Mouse (Mus musculus) MEL (cell line): ENCODE data around the gene Dnajc21. TPM values are rescaled to one million over a fixed set of nuclear protein-coding genes. Genes with fewer than 3 reads are reported as not detected.
A peak's percentile ranks its signal among the peaks of the same experiment; 100 is the strongest.
"Not testable (repeated sequence)": the region's sequence is repeated elsewhere in the genome, so short reads cannot be mapped to it uniquely, and the experiment has no call there.

Source experiments
- DNase-seq: peaks from one replicate; pipeline ENCODE4 v3.0.0; 2011; ENCODE audit warnings: low read depth, low spot score
- H3K27ac ChIP-seq: 2 replicates; pipeline ENCODE4 v1.5.1; 2012; ENCODE audit warnings: low read depth, mild to moderate bottlenecking, control low read depth, low read length, moderate library complexity; ENCODE audit not compliant: control insufficient read depth
- H3K27me3 ChIP-seq, 2 experiments: fragments of 150-350 bp in 1 of 2; sonication (generic) in 1 of 2; 2 replicates each; pipeline ENCODE4 v1.6.1; 2012; ENCODE audit warnings: low read length in 2 of 2, mild to moderate bottlenecking in 2 of 2, improper control_type of control experiment in 1 of 2, moderate library complexity in 1 of 2; ENCODE audit not compliant: insufficient read depth in 2 of 2, control insufficient read depth in 1 of 2
- H3K36me3 ChIP-seq, 2 experiments: 2 replicates each; pipeline ENCODE4 v1.6.1; 2012 to 2014; ENCODE audit warnings: low read length in 2 of 2, improper control_type of control experiment in 1 of 2, inconsistent platforms in 1 of 2, mild to moderate bottlenecking in 1 of 2; ENCODE audit not compliant: insufficient read depth in 2 of 2, control insufficient read depth in 1 of 2
- H3K4me1 ChIP-seq, 2 experiments: fragments of 150-350 bp in 1 of 2; sonication (generic) in 1 of 2; 2 replicates each; pipeline ENCODE4 v1.6.1; 2012; ENCODE audit warnings: low read length in 2 of 2, improper control_type of control experiment in 1 of 2, mild to moderate bottlenecking in 1 of 2; ENCODE audit not compliant: insufficient read depth in 2 of 2, control insufficient read depth in 1 of 2
- H3K4me3 ChIP-seq, 2 experiments: fragments of 150-350 bp in 1 of 2; sonication (generic) in 1 of 2; 2 replicates each; pipeline ENCODE4 v1.5.1; 2012; ENCODE audit warnings: low read depth in 2 of 2, low read length in 2 of 2, mild to moderate bottlenecking in 2 of 2, moderate library complexity in 2 of 2, control low read depth in 1 of 2, improper control_type of control experiment in 1 of 2; ENCODE audit not compliant: control insufficient read depth in 1 of 2, insufficient read depth in 1 of 2
- H3K79me2 ChIP-seq: 2 replicates; pipeline ENCODE4 v1.6.1; 2012; ENCODE audit warnings: mild to moderate bottlenecking, low read length, moderate library complexity; ENCODE audit not compliant: control insufficient read depth, poor library complexity, insufficient read depth
- H3K9ac ChIP-seq: 2 replicates; pipeline ENCODE4 v1.6.1; 2012; ENCODE audit warnings: low read depth, mild to moderate bottlenecking, control low read depth, low read length, moderate library complexity; ENCODE audit not compliant: control insufficient read depth, poor library complexity, severe bottlenecking
- H3K9me3 ChIP-seq: fragments of 150-350 bp; sonication (generic); replicated peaks from 2 replicates; pipeline ENCODE4 v1.6.1; 2012; ENCODE audit warnings: mild to moderate bottlenecking, low read length, improper control_type of control experiment, moderate library complexity; ENCODE audit not compliant: insufficient read depth
- BHLHE40 ChIP-seq: IDR thresholded peaks from 2 replicates; pipeline ENCODE4 v1.6.1; 2012; ENCODE audit warnings: low read depth, mild to moderate bottlenecking, inconsistent platforms, low read length, improper control_type of control experiment, borderline replicate concordance
- CHD2 ChIP-seq: IDR thresholded peaks from 2 replicates; pipeline ENCODE4 v1.6.1; 2011; ENCODE audit warnings: low read length, improper control_type of control experiment
- E2F4 ChIP-seq: IDR thresholded peaks from 2 replicates; pipeline ENCODE4 v1.6.1; 2011; ENCODE audit warnings: low read depth, low read length, improper control_type of control experiment, borderline replicate concordance
- ELF1 ChIP-seq: IDR thresholded peaks from 2 replicates; pipeline ENCODE4 v1.6.1; 2014; ENCODE audit warnings: low read depth, mild to moderate bottlenecking, inconsistent platforms, low read length, improper control_type of control experiment, moderate library complexity
- EP300 ChIP-seq, 2 experiments: IDR thresholded peaks; 2 replicates each; pipeline ENCODE4 v1.6.1; 2011; ENCODE audit warnings: improper control_type of control experiment in 2 of 2, low read length in 2 of 2, low read depth in 1 of 2, mild to moderate bottlenecking in 1 of 2
- ETS1 ChIP-seq: IDR thresholded peaks from 2 replicates; pipeline ENCODE4 v1.6.1; 2012; ENCODE audit warnings: low read depth, mild to moderate bottlenecking, inconsistent platforms, low read length, improper control_type of control experiment, moderate library complexity
- GABPA ChIP-seq: IDR thresholded peaks from 2 replicates; pipeline ENCODE4 v1.6.1; 2012; ENCODE audit warnings: low read depth, mild to moderate bottlenecking, inconsistent platforms, low read length, improper control_type of control experiment, moderate library complexity
- GATA1 ChIP-seq: IDR thresholded peaks from 2 replicates; pipeline ENCODE4 v1.6.1; 2011; ENCODE audit warnings: low read depth, low read length, improper control_type of control experiment
- JUND ChIP-seq: IDR thresholded peaks from 2 replicates; pipeline ENCODE4 v1.6.1; 2011; ENCODE audit warnings: low read depth, mild to moderate bottlenecking, improper control_type of control experiment, low read length
- MAFK ChIP-seq: IDR thresholded peaks from 2 replicates; pipeline ENCODE4 v1.6.1; 2011; ENCODE audit warnings: low read depth, mild to moderate bottlenecking, low read length, improper control_type of control experiment, borderline replicate concordance
- MAX ChIP-seq: IDR thresholded peaks from 2 replicates; pipeline ENCODE4 v1.6.1; 2011; ENCODE audit warnings: low read length, improper control_type of control experiment
- MAZ ChIP-seq: IDR thresholded peaks from 2 replicates; pipeline ENCODE4 v1.6.1; 2012; ENCODE audit warnings: low read depth, mild to moderate bottlenecking, inconsistent platforms, low read length, improper control_type of control experiment
- MEF2A ChIP-seq: IDR thresholded peaks from 2 replicates; pipeline ENCODE4 v1.6.1; 2014; ENCODE audit warnings: low read depth, mild to moderate bottlenecking, inconsistent platforms, low read length, improper control_type of control experiment; ENCODE audit not compliant: poor library complexity, insufficient replicate concordance, severe bottlenecking; ENCODE audit errors: extremely low read depth
- MXI1 ChIP-seq: IDR thresholded peaks from 2 replicates; pipeline ENCODE4 v1.6.1; 2011; ENCODE audit warnings: mild to moderate bottlenecking, low read depth, low read length, improper control_type of control experiment
- MYB ChIP-seq: IDR thresholded peaks from 2 replicates; pipeline ENCODE4 v1.6.1; 2011; ENCODE audit warnings: mild to moderate bottlenecking, low read depth, low read length, improper control_type of control experiment
- MYC ChIP-seq: IDR thresholded peaks from 2 replicates; pipeline ENCODE4 v1.6.1; 2011; ENCODE audit warnings: low read depth, mild to moderate bottlenecking, low read length, improper control_type of control experiment, moderate library complexity
- POLR2AphosphoS2 ChIP-seq: IDR thresholded peaks from 2 replicates; pipeline ENCODE4 v1.6.1; 2011; ENCODE audit warnings: low read length, improper control_type of control experiment
- POLR2AphosphoS5 ChIP-seq: IDR thresholded peaks from 2 replicates; pipeline ENCODE4 v1.6.1; 2012; ENCODE audit warnings: low read depth, borderline replicate concordance, mild to moderate bottlenecking, inconsistent platforms, low read length, moderate library complexity, mixed read lengths
- RCOR1 ChIP-seq: IDR thresholded peaks from 2 replicates; pipeline ENCODE4 v1.6.1; 2012; ENCODE audit warnings: low read depth, mild to moderate bottlenecking, inconsistent platforms, low read length, improper control_type of control experiment
- TCF12 ChIP-seq: IDR thresholded peaks from 2 replicates; pipeline ENCODE4 v1.6.1; 2014; ENCODE audit warnings: low read depth, mild to moderate bottlenecking, inconsistent platforms, low read length, improper control_type of control experiment, moderate library complexity
- USF1 ChIP-seq: IDR thresholded peaks from 2 replicates; pipeline ENCODE4 v1.6.1; 2014; ENCODE audit warnings: low read depth, mild to moderate bottlenecking, inconsistent platforms, low read length, improper control_type of control experiment, moderate library complexity
- USF2 ChIP-seq, 2 experiments: IDR thresholded peaks; 2 replicates each; pipeline ENCODE4 v1.6.1; 2011 to 2012; ENCODE audit warnings: improper control_type of control experiment in 2 of 2, low read length in 2 of 2, borderline replicate concordance in 1 of 2, inconsistent platforms in 1 of 2, low read depth in 1 of 2, mild to moderate bottlenecking in 1 of 2; ENCODE audit not compliant: insufficient read depth in 1 of 2
- polyA plus RNA-seq, 2 experiments: library from polyadenylated mRNA; stranded (reverse) in 1 of 2; unstranded in 1 of 2; fragments of >175 nt in 1 of 2; fragments of >200 nt in 1 of 2; gene quantifications; 2 replicates each; pipeline versions ENCODE4 v1.2.1 to v1.2.4; 2012; ENCODE audit warnings: low replicate concordance in 2 of 2, low read depth in 1 of 2; ENCODE audit not compliant: insufficient read length in 2 of 2, insufficient read depth in 1 of 2, missing spikeins in 1 of 2
- total RNA-seq: library from RNA; depleted of rRNA; stranded (reverse); fragments of 300-350 nt; gene quantifications from 2 replicates; pipeline ENCODE4 v1.2.3, GENCODE M21; 2012

Gene Dnajc21
- total and polyA plus RNA-seq, 3 experiments: 44.0 to 136 (median 83.6) TPM

- Histone ChIP-seq H3K27me3 (no peaks in the 10 kb centered on the region), H3K9ac (peak overlapping the region; percentile 32), H3K9me3 (no peaks in the 10 kb centered on the region), H3K79me2 (no peaks in the 10 kb centered on the region), H3K4me3 (peak overlapping the region; percentile 10 to 57), H3K4me1 (0 out of 4 replicates have a peak, but pooled peaks cover 0 to 6% of the 10 kb centered on the region in 2 experiments), H3K27ac (peak overlapping the region; percentile 49; the same call in 1 of the 2 replicates), H3K36me3 (peaks cover 0 to 18% of the 10 kb centered on the region in 2 experiments; a peak in 2 of 4 replicates)
- DNase-seq: peak; percentile 79
- TF ChIP-seq GATA1: peak; percentile 86
- peak; percentile 40; the same call in 1 of the 2 replicates for TF ChIP-seq TCF12
- no peak for TF ChIP-seq CHD2
- TF ChIP-seq MEF2A: no peak
- no peak for TF ChIP-seq MAZ
- peak; percentile 75 for TF ChIP-seq RCOR1
- 0 out of 2 replicates have a peak, but pooled peaks have one; percentile 19 for TF ChIP-seq POLR2AphosphoS2
- no peak for TF ChIP-seq GABPA
- TF ChIP-seq E2F4: no peak
- peak in 1 of 2 experiments; percentile 62; a peak in 2 of 4 replicates for TF ChIP-seq EP300 (IDR thresholded peaks at IDR 0.05; ENCODE audit: low read depth in 1 of 2, low read length in 2 of 2)
- TF ChIP-seq MYB: no peak
- peak; percentile 25; the same call in 1 of the 2 replicates for TF ChIP-seq ETS1
Observed at GRCm38 (mm10) chr15:10500035-10500434, 29.7 kb upstream of the Dnajc21 start.

GRCm38 (mm10) chr15:10499593-10499992 is 29.3 kb upstream of the Dnajc21 start:
- H3K9ac ChIP-seq: peak overlapping the region; percentile 32
- no peaks in the 10 kb centered on the region for H3K27me3 ChIP-seq
- peak; percentile 61 for DNase-seq
- no peaks in the 10 kb centered on the region for H3K9me3 ChIP-seq
- peak overlapping the region; percentile 49 for H3K27ac ChIP-seq
- 0 out of 2 replicates have a peak, but pooled peaks have one; percentile 1 for TF ChIP-seq ETS1
- no peak for TF ChIP-seq MAFK
- peak; percentile 42; the same call in 1 of the 2 replicates for TF ChIP-seq USF1
- TF ChIP-seq MAX: peak; percentile 56; the same call in 1 of the 2 replicates
- TF ChIP-seq POLR2AphosphoS5: no peak
- peak; percentile 62; the same call in 1 of the 2 replicates for TF ChIP-seq MYC
- TF ChIP-seq ELF1: no peak
- TF ChIP-seq MXI1: peak; percentile 85
- TF ChIP-seq BHLHE40: no peak
- no peak for TF ChIP-seq EP300 (IDR thresholded peaks at IDR 0.05; ENCODE audit: low read depth in 1 of 2, low read length in 2 of 2)
- TF ChIP-seq JUND: no peak
- TF ChIP-seq USF2 (IDR thresholded peaks at IDR 0.05; ENCODE audit: borderline replicate concordance in 1 of 2, insufficient read depth in 1 of 2, low read depth in 1 of 2, low read length in 2 of 2): no peak
- H3K4me3 ChIP-seq: peak overlapping the region; percentile 10 to 57
- peaks cover 0 to 18% of the 10 kb centered on the region in 2 experiments; a peak in 2 of 4 replicates for H3K36me3 ChIP-seq
- H3K4me1 ChIP-seq: 0 out of 4 replicates have a peak, but pooled peaks cover 0 to 6% of the 10 kb centered on the region in 2 experiments
- no peaks in the 10 kb centered on the region for H3K79me2 ChIP-seq

GRCm38 (mm10) chr15:10496696-10497095 is 26.4 kb upstream of the Dnajc21 start:
- not testable (repeated sequence) for H3K4me1 ChIP-seq, H3K9me3 ChIP-seq, DNase-seq, H3K9ac ChIP-seq, H3K79me2 ChIP-seq, H3K27me3 ChIP-seq, H3K27ac ChIP-seq, H3K4me3 ChIP-seq
- H3K36me3 ChIP-seq: peaks cover 5 to 18% of the 10 kb centered on the region in 2 experiments
